Mouse (Mus musculus): ENCODE measurements at regions not wholly inside any gene's neighbourhood (a gene's known extent, or its start where the extent isn't known, plus 50 kb on each side); places are given as distances from the start of the nearest gene placed in this dataset.
A peak's percentile ranks its signal among the peaks of the same experiment; 100 is the strongest.

DNA sequence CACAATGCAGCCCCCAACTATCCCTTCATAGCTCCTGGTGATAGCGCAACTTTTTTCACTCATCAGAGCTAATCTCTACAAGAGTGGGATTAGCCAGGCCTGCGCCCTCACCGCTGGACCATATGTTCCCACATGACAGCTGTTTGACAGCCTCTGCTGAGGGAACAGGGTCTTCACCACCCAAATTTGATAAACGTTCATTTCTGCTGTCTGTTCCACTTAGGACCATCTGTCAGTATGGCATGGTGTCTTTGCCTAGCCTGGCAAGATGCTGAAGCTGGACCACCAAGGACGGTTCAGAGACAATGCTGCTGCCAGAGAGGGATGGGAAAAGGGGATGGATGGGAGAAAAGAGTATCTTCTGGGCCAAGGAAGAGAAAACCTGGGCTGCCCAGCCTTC, 321.4 kb downstream of the Mycn start:
- no peak for DNase-seq

DNA sequence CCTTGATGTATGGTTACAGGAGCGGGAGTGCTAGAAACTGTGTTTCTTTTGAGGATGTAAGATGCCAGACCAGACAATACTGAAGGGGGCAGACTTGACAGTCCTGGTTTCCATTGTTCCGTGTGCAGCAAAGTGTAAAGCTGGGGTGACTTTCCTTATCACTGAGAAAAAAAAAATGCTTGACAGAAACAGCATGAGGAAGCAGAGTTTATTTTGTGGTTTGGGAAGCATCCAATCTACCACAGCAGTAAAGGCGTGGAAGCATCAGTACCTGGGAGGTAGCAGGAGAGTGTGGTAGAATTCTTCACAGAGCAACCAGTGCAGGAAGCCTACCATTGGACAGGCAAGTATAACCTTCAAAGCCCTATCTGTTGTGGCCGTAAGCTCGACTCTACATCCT, 322.3 kb downstream of the Mycn start:
- DNase-seq: no peak

DNA sequence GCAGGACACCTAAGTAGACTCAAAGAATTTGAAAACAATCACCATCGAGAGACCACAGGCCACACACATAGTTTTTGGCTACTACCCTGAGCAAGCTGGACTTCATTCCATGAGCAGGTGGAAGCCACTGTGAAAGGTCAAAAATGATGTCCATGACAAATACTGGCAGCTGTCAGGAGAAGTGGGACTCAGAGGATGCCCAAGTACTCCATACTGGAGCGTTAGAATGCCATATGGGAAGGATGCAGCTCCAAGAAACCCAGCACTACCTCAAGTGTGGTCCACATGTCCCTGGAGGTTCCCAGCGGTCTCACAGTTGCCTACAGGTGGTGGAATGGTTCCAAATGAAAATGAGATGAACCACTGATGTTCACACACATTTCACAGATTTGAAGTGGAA, 329.2 kb downstream of the Mycn start:
- DNase-seq: no peak

DNA sequence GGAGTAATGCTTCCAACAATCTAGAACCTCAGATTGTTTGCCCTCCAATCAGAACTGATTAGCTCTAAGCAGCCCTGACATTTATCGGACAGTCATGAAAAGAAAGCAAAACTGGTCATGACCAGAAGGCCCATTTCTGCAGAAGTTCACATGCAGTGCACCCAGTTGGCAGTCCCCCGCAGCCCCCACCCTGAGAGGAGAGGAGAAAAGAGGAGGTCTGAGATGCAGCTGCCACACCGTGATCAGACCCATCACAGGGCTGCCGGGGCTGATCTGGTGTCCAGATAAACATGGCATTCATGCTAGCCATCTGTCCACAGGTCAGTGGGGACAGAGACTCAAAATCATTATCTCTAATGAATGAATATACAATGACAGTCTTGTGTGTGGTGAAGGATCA, 330.9 kb downstream of the Mycn start:
- no peak for DNase-seq

DNA sequence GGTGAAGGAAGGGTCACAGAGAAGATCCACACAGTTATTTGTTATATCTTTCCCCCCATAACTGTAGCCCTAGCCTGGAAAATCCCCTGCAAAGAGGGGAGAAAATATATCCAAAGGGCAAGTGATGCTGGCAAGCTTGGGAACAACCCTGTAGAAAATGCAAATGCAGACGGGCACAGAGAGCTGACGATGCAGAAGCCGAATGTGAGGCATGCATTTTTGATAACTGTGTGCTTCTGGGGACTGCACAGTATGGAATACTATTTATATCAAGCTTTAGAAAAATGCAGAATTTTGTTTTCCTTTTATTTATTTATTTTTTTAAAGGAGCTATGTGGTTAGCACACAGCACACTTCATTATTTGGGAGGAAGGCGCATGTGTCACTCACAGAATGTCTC, 333.7 kb downstream of the Mycn start:
- DNase-seq: no peak

DNA sequence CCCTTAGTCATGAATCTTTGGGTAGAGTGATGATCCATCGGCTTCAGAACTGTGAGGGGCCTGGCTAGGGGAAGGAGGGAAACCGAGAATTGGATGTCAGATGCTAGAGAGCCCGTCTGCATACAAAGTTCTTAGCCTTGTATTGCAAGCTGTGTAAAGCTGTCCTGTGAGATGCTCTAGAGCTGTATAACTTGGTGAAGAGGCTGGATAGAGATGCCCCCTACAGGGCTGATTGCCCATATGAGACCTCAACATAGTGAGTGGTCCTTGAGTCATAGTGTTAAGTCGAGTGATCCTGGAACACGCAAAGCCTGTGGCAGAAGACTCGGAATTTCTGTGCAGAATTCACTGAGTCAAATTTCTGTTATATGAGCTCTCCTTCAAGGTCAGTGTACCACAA, 334.8 kb downstream of the Mycn start:
- DNase-seq: peak; percentile 25 to 31

DNA sequence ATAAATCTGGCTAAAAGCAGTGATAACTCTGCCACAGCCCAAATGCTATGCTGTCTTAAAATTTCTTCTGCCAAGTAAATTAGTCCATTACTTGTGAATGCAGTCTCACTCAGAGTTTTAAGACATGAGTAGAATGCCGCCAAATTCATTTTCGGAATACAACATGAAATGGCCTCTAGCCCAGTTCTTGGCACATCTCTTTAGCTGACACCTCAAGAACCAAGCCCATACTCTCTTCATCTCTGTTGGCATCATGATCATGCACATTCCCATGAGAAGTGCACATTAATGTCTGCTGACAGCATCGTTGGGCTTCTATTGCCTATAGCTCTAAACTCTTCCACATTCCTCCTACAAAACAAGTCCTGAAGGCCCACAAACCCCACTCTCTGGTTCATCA, 336.2 kb downstream of the Mycn start:
- DNase-seq: no peak

DNA sequence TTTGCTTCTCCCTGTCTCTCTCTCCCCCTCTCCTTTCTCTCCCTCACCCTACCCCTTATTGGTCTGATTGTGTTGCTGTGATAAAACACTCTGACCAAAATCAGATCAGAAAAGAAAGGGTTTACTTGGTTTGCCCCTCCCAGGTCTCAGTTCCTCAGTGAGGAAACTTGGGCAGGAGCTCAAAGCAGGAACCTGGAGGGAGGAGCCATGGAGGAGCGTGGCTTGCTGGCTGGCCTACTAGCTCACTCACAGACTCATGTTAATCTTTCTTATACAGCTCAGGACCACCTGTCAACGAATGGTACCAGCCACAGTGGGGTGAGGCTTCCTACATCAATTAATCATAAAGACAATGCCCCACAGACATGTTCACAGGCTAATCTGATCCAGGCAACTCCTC, 339.4 kb downstream of the Fam49a start:
- no peak for DNase-seq

DNA sequence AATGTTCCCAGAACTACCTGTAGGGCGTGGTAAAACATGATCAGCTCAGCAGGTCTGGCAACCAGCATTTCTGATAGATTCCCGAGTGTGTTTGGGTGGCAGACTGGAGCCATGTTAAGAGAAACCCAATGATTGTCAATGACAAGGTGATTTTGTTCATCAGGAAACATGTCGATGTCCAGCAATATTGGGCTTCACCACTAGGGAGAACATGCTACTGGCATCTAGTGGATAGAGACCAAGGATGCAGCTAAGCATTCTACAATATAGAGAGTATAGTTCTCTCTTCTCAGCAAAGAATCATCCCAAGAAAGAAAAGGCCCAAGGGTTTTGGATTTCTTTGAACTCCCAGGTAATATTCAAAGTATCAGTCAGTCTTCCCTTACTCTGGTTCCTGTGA, 333.5 kb downstream of the Fam49a start:
- peak in 1 of 2 experiments; percentile 13 for DNase-seq

DNA sequence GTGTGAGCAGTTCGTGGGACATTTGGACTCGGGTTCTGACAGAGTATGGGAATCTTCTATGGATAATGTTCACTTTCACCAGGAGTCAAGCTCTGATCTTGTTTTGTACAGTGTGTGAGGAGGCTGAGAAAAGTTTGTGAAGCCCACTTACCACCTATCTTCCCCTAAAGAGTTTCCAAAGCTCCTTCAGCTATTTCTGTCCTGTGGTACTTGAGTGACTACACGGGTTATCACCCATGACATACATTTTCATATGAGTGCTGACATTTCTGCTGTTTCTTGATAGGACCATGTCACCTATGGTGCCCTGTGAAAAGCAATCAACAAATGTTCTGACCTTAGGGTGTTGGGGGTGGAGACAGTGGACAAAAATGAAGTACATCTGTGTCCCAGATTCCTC, 332.6 kb downstream of the Fam49a start:
- no peak for DNase-seq

DNA sequence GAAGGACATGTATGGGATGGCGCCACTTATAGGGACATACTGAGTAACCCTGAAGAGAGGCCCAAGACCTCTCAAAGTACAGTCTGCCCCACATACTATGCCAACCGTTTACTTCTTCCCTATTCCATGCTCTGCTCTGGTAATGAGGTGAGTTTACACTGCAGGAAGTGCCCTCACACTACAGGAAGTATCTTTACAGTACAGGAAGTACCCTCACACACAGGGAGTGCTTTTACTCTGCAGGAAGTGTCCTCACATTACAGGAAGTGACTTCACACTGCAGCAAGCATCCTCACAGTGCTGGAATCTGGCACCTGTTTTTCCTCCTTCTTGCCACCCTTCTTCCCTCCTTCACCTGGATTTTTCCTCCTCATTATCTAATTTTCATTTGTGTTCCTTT, 331.4 kb downstream of the Fam49a start:
- no peak for DNase-seq

DNA sequence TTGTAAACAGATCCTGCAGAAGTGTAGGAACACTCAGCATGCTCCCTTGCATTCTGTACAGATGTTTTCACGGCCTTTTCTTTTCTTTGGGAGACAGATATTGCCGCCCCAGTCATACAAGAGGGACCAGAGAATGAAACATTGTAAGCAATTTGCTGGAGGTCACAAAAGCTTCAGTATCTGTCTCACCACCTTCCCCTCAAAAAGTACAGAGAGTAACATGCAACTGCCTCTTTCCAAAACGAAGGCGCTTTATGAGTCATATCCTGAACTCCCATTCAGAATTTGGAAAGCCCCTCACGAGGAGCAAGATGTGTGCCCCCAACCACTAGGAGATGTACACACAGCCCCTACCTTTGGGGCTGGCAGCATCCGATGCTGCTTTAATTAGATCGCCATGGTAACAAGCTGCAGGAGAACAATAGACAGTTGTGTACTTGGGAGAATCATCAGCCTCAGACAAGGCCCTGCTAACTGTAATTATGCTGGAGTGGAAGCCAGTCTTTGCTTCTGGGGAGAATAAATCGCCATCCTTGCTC, 328.9 kb downstream of the Fam49a start:
- DNase-seq: no peak

DNA sequence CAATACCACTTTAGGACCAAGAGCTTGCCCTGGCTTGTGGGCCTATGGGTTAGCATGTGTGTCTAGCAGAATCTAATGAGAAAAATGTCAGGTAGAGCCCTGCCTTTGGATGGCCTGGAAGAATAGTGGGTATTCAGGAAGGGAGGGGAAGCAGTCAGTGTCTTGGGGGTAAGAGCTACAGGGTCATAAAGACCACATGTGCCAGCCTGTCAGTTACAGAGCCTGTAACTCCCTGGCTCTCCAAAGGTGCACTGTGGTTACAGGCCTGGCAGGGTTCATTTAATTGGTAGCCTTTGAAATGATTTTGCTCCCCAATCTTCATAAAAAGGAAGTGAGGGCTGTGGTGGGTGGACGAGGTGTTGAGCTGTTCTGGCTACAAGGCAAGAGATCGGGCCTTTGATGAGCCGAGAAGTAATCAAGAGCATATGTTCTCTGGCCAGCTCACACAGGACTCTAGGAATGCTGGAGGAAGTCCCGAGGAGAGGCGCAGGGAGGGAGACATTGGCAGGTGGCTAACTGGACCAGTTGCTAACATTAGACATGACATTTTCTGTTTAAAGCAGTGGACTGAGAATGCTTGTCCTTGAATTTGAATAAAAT, 326.9 kb downstream of the Fam49a start:
- DNase-seq: no peak

DNA sequence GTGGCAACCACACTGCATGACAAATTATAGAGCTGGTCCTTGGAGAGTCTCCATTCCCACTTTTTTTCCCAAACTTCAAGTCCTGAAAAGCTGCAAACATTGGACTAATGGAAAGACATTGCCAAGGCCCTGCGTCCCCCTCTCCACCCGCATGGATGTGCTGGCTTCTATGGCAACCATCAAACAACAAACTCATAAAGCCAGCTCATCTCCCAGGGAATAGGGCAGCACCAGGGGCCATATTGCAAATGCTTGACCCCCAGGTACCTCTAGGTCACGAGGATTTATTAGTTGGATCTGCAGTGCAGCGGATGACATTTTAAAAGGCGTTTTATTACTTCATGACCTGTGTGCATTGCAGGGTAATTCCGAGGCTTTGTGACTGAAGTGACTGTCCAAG, 324.5 kb downstream of the Fam49a start:
- DNase-seq: no peak

DNA sequence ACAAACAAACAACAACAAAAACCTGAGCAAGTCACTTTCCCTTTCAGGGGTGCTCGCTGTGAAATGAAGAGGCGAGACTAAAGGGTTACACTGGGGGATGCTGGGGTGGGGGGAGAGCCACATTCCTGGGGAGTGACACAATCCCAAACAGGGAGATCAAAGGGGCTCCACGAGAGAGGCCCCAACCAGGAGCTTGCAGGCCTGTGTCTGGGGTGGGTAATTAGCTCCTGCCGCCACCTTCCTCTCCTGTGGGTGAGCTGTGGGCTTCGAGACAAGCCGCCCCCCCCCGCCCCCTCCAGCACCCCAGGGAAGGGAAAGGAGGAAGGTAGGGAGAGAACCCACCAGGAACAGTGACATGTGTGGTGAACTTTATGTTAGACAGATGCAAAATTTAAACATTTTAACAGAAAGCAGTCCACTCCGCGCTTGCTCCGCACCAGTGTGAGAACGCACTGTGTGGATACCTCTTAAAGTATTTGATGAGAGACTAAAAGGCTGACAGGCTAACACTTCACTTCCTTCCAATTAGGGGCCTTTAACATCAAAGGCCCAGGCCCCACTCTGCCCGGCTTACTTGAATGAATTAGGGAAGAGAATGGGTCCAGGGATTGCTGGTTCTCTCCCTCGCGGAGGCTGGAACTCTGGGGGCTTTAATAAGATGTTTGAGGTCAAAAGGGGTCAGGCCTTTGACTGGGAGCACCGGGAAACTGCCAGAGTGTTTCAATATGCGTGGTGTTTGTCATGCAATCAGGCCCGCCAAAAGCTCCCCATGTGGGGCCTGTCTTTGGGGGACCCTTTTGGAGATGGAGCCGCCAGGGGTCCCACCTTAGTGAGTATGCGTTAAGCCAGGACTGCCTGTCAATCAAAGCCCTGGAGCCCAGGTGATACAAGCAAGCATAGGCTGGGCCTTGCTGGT, 319.6 kb downstream of the Fam49a start:
- peak in 1 of 2 experiments; percentile 11 for DNase-seq

DNA sequence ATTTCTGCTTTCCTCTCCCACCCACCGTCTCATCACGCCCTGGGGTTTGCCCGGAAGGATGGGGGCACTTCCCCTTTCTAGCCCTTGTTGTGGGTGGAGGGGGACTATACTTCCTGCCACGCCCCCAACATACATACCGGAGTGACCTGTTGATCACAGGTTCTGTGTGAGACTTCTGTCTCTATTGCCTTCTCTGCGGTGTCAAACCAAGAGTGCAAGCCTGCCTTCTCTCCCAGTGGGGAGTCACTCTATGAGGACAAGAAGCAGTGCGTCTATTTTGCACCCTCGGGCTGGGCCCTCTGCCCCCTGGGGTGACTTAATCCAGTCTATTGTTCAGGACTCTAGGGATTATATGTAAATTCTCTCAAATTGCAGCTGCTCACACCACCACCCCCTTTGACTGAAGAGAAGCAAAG, 318.8 kb downstream of the Fam49a start:
- DNase-seq: peak; percentile 91 to 93

DNA sequence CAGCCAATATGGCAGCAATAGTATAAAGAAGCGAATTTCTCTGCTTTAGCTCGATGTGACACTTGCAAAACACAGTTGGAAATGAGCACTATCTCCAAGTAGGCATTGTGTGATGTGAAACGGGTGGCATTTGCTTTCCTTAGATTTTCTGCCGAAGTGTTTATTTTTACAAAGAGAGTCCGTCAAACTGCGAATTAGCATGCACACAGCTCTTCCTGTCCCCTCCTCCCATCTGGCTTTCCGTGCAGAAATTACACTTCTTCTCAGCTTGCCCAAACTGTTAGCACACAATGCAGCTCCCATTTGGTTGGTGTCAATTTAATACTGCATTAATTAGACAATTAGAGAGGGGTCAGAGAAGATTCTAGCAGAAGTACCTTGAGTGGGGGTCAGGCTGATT, 316.3 kb downstream of the Fam49a start:
- no peak for DNase-seq

DNA sequence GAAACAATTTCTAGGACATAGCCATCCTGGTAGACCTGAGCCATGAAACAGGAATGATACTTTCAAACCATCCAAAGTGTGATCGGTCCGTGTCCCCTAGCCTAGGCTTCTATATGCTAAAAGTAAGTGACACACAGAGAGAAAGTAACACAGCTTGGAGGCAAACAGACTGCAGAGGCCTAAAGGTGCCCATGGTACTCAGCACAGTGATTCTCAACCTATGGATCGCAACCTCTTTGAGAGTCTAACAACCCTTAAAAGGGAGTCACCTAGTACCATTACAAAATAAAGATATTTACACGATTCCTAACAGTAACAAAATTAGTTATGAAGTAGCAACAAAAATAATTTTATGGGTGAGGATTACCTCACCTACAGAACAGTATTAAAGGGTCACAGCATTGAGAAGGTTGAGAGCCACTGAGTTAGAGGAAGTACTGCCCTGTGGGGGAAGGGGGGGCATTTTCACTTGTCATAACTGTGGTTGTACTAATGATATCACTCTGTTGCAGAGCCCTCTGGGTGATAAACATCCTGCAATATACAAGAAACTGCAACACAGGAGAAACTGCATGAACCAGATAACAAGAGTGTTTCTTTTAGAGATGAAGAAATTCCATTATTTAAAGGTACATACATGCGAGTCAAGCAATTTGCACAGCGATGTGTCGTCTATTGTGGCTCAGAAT, 308.8 kb downstream of the Fam49a start:
- peak; percentile 72 to 80 for DNase-seq

DNA sequence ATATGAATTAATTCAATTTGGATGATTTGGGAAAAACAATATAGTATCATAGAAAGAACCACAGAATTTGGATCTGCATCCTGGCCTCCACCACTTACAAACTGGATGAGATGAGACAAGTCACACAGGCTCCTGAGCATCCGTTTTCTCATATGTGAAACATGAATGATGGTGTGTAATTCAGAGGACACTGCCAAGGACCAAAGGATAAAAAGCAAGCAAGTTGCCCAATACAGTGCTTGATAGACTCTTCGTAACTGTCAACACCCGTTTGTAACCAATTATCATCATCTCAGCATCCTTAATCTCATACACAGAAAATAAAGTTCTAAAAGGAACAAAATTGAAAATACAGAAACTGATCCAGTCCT, 305.8 kb downstream of the Fam49a start:
- no peak for DNase-seq

DNA sequence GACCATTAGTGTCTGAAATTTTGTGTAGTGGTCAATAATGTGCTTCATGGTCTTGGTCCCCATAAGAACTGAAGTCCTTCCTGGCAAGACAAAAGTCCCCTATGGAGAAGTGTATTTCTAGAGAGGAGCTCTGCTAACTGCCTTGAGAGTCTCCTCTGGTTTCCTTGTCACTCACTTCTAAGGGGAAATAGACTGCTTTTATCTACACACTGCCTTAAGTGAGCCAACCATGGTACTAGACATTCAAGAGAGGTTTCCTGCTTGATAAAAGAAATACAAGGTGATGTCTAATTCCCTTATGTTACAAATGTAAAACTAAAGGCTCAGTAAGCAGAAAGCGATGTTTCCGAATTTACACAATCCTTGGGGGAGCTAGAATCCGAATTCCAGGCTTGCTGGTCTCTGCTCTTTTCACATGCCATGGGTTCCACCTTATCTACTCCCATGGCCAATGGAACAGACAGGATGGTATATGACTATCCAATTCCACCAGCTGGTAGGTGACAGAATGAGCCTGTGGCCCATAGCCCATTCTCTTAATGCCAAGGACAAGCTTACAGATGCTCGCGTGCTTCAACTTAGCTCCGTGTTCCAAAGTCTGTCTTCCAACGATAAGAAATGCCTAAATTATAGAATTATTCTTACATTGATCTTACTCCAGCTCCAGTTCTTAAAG, 305.3 kb downstream of the Fam49a start:
- no peak for DNase-seq

DNA sequence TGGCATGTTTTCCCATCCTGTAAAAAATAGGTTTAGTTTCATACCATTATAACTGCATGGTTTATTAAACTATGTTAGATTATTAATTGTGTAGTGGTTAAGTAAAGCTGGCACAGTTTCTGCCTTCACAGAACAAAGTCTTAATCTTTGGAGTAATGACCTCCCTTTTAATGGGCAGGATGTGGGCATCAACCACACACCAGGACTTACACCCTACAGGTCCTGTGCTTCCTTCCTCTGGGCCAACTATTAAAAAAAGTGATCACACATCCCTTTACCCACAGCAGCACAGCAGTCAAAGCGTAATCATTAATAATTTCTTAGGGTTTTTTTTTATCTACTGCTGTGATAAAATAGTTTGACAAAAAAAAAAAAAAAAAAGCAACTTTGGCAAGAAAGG, 300.3 kb downstream of the Fam49a start:
- DNase-seq: peak in 1 of 2 experiments; percentile 15

DNA sequence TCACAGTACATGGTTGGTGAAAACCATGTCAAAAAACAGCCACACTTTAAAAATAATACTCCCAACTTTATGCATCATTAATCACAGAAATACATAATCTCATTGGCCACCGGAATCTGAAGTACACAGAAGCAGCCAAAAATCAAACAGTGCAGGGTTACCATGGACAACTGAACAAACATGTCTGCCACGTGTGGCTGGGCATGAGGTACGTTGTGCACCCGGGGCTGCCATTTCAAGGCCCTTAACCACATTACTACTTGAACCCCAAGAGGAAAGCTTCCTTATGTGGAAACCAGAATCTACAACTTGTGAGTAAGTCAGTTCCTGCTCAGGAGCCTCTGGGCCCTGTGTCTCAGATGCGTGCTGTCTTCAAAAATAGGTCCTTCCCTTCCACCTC, 289.9 kb downstream of the Fam49a start:
- DNase-seq: peak; percentile 42 to 49

DNA sequence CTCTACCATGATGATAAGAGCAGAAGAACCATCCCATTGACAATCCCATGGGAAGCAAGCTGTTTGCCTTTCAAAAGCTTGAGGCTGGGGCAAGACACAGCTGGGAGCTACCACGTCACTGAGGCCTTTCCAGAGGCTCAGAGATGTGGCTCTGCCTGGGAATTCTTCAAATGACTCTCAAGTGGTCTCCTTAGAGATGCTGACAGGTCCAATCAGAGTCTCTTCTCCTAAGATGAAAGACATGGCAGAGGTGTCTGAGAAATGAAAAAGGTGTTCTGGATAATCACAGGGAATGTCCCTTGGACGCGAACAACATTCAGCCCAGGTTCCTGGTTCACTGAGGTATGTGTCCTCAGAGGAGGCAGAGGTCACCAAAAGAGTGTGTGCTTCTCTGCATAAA, 287.7 kb downstream of the Fam49a start:
- no peak for DNase-seq
